Mouse (Mus musculus) CD8-positive naive resting alpha-beta T cell, adult 57 days (primary cell): ENCODE results near the gene Man2a2. TPM values are rescaled to one million over a fixed set of nuclear protein-coding genes. Genes with fewer than 3 reads are reported as not detected.

Source experiments
- total RNA-seq: library from RNA; stranded (reverse); gene quantifications from one replicate; pipeline ENCODE4 v1.2.4, GENCODE M21; 2023

Gene Man2a2
- total RNA-seq = 99.7 TPM

DNA sequence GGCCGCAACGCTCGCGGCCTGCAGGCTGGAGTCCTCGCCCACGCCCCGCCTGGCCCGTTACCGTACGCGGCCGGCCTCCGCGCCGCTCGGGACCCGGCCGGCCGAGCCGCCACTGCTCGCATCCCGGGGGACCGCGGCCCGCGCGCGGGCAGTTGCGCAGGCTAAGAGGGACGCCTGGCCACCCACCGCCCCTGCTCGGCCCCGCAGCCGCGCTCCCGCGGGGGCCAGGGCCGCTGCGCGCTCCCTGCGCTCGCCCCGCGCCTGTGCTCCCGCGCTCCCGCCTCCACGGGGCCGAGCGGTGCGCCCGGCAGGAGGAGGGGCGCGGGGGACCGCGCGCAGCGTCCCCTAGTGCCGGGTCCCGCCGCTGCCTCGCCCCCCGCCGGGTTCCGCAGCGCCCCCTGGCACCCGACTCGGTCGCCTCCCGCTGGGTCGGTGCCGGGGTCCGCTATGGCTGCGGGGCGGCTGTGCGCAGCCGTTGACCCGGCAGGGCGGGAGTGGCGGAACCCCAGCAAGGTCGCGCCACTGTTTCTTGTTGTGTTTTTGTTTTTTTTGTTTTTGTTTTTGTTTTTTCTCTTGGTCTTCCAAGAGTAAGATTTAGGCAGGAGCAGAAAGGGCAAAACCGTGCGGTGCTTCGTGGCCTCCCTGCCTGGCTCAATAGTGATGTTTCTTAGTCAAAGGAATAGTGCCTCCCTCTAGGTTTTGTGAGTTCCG, at the start of gene Man2a2:
Man2a2 (minus strand) TSS at position 335 of the 711 bp plus-strand sequence.

DNA sequence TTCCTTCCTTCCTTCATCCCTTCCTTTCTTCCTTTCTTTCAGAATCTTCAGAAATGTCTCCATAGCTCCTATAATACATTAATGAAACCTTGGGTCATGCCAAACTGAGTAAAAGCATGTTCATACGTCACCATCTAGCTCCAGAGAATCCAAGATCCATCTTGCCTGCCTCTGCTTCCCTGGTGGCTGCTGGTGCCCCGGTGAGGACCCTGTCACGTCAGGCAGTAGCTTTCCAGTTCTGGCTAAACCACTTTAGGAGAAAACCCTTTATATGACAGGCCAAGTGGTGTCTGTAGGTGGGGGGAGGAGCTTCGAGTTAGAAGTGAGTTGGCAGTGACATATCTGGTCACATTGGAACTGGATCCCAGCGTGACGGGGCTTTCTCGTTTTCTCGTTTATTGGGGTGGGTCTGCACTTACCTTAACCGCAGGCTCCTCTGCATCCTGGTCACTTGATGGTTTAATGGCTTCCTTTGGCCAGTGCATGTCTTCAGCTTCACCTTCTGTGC, 34.1 kb upstream of the Man2a2 start, which contains the start of gene Furin:
Furin (minus strand) TSS at position 249 of the 508 bp plus-strand sequence.

DNA sequence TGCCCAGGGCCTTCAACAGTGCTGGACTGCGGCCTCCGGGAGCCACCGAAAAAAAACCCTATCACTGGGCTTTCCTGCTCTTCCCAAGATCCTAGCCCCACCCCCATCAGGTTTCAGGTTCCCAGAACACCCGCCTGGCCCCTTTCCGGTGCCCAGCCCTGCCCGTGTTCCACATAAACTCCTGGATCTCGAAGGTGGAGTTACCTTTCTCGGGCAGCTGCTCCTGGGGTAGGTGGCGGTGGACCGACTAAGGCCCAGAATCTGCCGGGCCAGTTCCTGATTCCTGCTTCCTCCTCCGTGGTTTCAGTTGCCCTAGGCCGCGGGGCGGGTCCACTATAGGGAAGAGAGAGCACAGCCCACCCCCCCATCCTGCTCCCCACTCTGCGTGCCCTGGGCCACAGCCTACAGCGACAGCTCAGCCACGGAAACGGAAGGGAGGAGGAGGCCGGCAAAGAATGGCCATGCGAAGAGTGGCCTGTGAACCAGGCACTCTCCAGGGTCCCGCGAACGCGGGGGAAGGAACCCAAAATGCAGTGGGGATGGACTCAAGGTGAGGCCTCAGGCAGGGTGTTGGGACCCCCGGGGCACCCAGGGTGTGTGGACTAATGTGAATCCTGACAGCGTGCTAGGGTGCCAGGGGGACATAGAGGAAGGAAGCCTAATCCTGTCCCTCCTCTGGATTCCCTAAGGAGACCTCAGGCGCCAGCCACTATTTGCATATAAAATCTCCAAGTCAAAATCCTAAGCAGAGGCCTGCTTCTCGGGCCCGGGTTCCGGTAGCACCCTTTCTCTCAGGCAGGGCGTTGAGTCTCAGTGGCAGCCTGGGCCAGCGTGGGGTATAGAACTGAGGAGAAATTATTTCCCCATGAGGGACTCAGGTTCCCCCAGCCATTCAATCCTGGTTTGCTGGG, 16.7 kb upstream of the Man2a2 start, which contains the start of gene Fes:
Fes (minus strand) TSS at position 314 of the 911 bp plus-strand sequence.

DNA sequence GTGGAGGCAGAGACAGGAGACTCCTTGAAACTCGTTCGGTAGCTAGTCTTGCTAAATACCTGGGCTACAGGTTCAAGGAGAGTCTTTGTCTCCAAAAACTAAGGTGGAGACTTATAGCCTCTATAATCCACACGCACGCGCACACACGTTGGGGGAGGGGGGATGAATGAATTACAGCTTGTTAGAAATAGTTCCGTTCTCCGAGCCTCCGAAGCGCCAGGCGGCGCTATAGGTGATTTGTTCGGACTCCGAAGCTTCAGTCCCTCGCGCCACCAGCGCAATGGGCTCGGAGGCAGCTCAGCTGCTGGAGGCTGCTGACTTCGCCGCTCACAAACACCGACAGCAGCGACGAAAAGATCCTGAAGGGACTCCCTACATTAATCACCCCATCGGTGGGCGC, 28.3 kb downstream of the Man2a2 start, which contains the start of gene Hddc3:
Hddc3 (plus strand) TSS at position 247 of the 400 bp plus-strand sequence.

DNA sequence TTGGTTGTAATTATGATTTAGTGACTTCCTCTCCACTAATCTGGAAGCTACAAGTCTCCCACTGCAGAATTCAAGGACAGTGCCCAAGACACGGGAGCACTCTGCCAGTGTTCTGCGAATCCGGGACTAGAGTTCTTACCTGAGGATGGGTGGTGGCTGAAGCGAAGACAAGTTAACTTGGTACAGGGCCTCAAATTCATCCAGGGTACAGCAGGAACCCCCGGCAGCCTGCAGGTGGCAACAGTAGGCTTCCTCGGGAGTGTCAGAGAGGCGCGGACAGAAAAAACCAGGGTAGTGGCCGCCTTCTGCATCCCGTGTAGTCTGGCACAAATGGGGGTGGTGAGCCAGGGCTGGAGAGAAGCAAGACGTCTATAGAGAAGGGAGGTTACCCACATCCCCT, 30.4 kb downstream of the Man2a2 start, which contains the start of gene Unc45a:
Unc45a (minus strand) TSS at position 213 of the 400 bp plus-strand sequence.

DNA sequence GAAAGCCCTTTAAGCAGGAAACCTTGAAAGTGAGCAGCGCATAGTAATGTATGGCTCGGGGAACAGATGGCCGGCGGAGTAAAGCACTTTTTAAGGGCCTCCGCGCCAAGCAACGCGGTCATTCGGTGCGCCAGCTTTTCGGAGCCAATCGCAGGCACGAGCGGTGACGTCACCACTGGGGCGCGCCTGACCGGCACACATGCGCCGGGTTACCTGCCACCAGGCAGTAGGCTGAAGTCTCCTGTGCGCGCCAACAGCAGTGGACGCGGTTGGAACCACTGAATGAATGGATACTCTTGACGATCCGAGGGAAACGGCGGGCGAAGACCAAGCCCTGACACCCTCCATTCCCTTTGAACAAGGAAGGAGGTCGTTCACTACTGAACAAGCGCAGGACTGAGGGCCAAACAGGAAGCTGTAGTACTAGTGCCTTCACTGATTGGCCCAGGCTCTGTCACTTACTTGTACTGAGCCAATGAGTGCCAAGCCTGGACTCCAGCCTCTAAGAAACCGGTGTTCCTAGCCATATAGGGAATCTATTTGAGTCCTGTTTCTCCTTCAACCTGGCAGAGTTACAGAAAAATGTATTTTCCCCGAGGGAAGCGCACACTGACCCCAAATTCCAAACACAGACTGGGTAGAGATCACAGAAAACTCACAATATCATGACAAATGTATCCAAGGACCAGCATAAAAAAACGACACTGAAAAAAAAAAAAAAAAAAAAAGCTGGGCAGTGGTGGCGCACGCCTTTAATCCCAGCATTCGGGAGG, 46.9 kb downstream of the Man2a2 start, which contains the start of gene Rccd1:
Rccd1 (minus strand) TSS at position 412 of the 773 bp plus-strand sequence.

Other genes starting within 250 kb of the Man2a2 start
- 48.9 TPM for gene Sema4b, start 184.5 kb downstream of the Man2a2 start, total RNA-seq
- 49.5 TPM for gene Cib1, start 138.6 kb downstream of the Man2a2 start, total RNA-seq
- 5.2 TPM for gene Gdpgp1, start 138.5 kb downstream of the Man2a2 start, total RNA-seq
- 1.8 TPM for gene Ttll13, start 125.0 kb downstream of the Man2a2 start, total RNA-seq
- gene Ngrn, start 110.2 kb downstream of the Man2a2 start, total RNA-seq = 17.9 TPM
- gene Vps33b, start 101.7 kb downstream of the Man2a2 start, total RNA-seq = 34.9 TPM
- 2.6 TPM for gene Prc1, start 76.9 kb downstream of the Man2a2 start, total RNA-seq
- 34.9 TPM for gene Rccd1, start 46.9 kb downstream of the Man2a2 start, total RNA-seq
- gene Unc45a, start 30.4 kb downstream of the Man2a2 start, total RNA-seq = 135 TPM
- 8.1 TPM for gene Hddc3, start 28.3 kb downstream of the Man2a2 start, total RNA-seq
- gene Fes, start 16.6 kb upstream of the Man2a2 start, total RNA-seq = 8.6 TPM
- gene Furin, start 34.1 kb upstream of the Man2a2 start, total RNA-seq = 66.4 TPM
- gene Blm, start 163.7 kb upstream of the Man2a2 start, total RNA-seq = 16.4 TPM